Mouse (Mus musculus): Measurements from ENCODE around the gene Maml3. TPM values are rescaled to one million over a fixed set of nuclear protein-coding genes. Genes with fewer than 3 reads are reported as not detected.
A peak's percentile ranks its signal among the peaks of the same experiment; 100 is the strongest.

Maml3 gene
- polyA plus RNA-seq, 1 experiment from 2014 or later, result 8.0 TPM

DNA sequence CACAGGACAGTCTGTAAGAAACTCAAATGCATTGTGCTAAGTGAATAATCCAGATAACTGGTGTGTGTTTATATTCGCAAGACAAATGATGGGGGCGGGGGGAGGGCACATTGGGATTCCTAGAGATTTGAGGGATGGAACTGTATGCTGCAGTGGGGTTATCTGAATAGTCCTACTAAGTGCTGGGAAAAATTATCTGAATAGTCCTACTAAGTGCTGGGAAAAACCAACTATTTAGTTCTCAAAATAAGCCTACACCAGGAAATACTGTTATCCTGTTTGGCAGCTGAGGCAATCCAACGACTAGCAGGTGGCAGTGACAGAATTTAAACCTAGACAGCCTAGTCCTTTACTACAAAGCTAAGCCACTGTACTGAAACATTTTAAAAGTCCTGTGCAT lies 62.2 kb downstream of the Maml3 start:
- H3K4me1 ChIP-seq (replicated peaks; ENCODE audit: control insufficient read depth, insufficient read depth, low read length), result peaks cover 45% of the 10 kb centered on the region
- no peak overlapping the region for H3K9ac ChIP-seq
- ATAC-seq (ENCODE audit: low FRiP score) (no peak), DNase-seq (ENCODE audit: low spot score) (no peak)
- H3K27me3 ChIP-seq (ENCODE audit: control insufficient read depth, insufficient read depth, low read length), result no peaks in the 10 kb centered on the region
- no peak overlapping the region for H3K4me3 ChIP-seq (replicated peaks; ENCODE audit: low read length)
- H3K27ac ChIP-seq, result no peak overlapping the region
- H3K36me3 ChIP-seq (replicated peaks; ENCODE audit: control insufficient read depth, insufficient read depth), result no peaks in the 10 kb centered on the region
- H3K4me2 ChIP-seq (replicated peaks), result no peak overlapping the region
- H3K9me3 ChIP-seq (ENCODE audit: control insufficient read depth, low read length), result no peaks in the 10 kb centered on the region
- WGBS, result 90% methylated on average over 3 of the region's 3 CpGs

GRCm38 (mm10) chr3:52039958-52040357 lies 64.9 kb downstream of the Maml3 start:
- Histone ChIP-seq H3K27me3 (ENCODE audit: control insufficient read depth, insufficient read depth, low read length) (no peaks in the 10 kb centered on the region), H3K4me2 (replicated peaks) (no peak overlapping the region), H3K4me1 (replicated peaks; ENCODE audit: control insufficient read depth, insufficient read depth, low read length) (peaks cover 17% of the 10 kb centered on the region), H3K4me3 (replicated peaks; ENCODE audit: low read length) (no peak overlapping the region), H3K36me3 (replicated peaks; ENCODE audit: control insufficient read depth, insufficient read depth) (no peaks in the 10 kb centered on the region), H3K9me3 (ENCODE audit: control insufficient read depth, low read length) (no peaks in the 10 kb centered on the region), H3K27ac (no peak overlapping the region), H3K9ac (no peak overlapping the region)
- no peak for ATAC-seq (ENCODE audit: low FRiP score)
- DNase-seq (ENCODE audit: low spot score), result no peak
- WGBS, result 90% methylated on average over 7 of the region's 7 CpGs

DNA sequence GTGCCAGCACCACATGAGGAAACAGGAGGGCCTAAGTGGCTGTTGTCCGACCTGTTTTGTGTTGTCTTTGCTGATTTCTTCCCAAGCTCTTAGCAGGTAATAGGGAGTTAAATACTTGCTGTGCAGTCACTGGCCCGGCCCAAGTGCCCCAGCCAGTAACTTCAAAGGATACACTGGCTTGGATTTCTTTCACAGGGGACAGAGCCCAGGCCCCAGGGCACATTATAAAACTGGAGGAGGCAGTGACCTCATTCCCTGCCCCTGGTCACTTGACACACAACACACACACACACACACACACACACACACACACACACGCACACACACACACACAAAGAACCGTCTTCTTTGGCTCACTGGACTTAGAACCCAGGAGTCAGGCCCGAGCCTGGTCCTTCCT lies 67.6 kb downstream of the Maml3 start:
- H3K27ac ChIP-seq, result no peak overlapping the region
- WGBS, result 76% methylated on average over 5 of the region's 5 CpGs
- H3K9me3 ChIP-seq (ENCODE audit: control insufficient read depth, low read length), result no peaks in the 10 kb centered on the region
- no peaks in the 10 kb centered on the region for H3K4me1 ChIP-seq (replicated peaks; ENCODE audit: control insufficient read depth, insufficient read depth, low read length)
- DNase-seq (ENCODE audit: low spot score) (no peak), ATAC-seq (ENCODE audit: low FRiP score) (no peak)
- no peaks in the 10 kb centered on the region for H3K27me3 ChIP-seq (ENCODE audit: control insufficient read depth, insufficient read depth, low read length)
- no peak overlapping the region for H3K9ac ChIP-seq
- no peaks in the 10 kb centered on the region for H3K36me3 ChIP-seq (replicated peaks; ENCODE audit: control insufficient read depth, insufficient read depth)
- H3K4me3 ChIP-seq (replicated peaks; ENCODE audit: low read length), result no peak overlapping the region
- no peak overlapping the region for H3K4me2 ChIP-seq (replicated peaks)

DNA sequence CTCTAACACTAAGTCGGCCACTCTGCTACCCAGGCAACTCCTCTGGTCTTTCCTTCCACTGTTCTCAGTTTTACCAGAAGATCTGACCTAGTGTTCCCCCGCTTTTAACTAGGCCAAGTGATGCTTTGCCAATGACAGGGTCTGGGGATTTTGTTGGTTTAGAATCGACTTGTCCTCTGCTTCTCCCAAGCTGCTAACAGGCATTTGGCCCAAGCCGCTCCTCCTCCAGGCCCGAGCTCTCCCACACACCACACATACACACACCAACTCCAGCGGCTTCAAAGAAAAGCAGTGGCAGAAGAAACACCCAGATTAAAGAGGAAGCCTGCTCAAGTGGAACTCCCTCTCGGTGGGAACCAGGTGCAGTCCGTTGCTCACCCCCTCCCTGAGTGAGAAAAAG lies 69.5 kb downstream of the Maml3 start:
- Histone ChIP-seq H3K9ac (no peak overlapping the region), H3K36me3 (replicated peaks; ENCODE audit: control insufficient read depth, insufficient read depth) (no peaks in the 10 kb centered on the region), H3K9me3 (ENCODE audit: control insufficient read depth, low read length) (no peaks in the 10 kb centered on the region), H3K27me3 (ENCODE audit: control insufficient read depth, insufficient read depth, low read length) (no peaks in the 10 kb centered on the region), H3K4me2 (replicated peaks) (no peak overlapping the region), H3K27ac (no peak overlapping the region), H3K4me3 (replicated peaks; ENCODE audit: low read length) (no peak overlapping the region), H3K4me1 (replicated peaks; ENCODE audit: control insufficient read depth, insufficient read depth, low read length) (peaks cover 4% of the 10 kb centered on the region; the same call in 1 of the 2 replicates)
- DNase-seq (ENCODE audit: low spot score) (no peak), ATAC-seq (ENCODE audit: low FRiP score) (no peak)
- 45% methylated on average over 8 of the region's 8 CpGs for WGBS

GRCm38 (mm10) chr3:52033857-52034588 lies 70.9 kb downstream of the Maml3 start:
- 40% methylated on average over 14 of the region's 14 CpGs for WGBS
- H3K27ac ChIP-seq, result 0 out of 2 replicates have a peak overlapping the region, but pooled peaks have one; percentile 9

DNA sequence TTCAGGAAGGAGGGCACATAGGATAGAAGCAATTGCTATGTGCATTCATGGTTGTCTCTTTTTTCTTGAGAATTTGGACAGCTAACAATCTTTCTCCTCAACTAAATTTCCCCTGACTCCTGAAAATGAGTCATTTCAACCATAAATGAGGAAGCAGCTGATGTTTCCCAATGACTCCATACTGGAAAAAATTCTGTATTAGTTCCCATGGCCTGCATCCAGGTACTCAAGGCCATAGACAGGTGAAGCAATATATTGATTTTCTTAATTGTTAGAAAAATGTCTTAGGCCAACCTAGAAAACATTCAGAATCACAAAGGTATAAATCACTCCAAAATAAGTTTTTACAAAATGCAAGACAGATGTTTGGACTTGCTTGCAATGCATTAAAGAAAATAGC lies 73.5 kb downstream of the Maml3 start:
- Histone ChIP-seq H3K9ac (no peak overlapping the region), H3K4me3 (replicated peaks; ENCODE audit: low read length) (no peak overlapping the region), H3K36me3 (replicated peaks; ENCODE audit: control insufficient read depth, insufficient read depth) (no peaks in the 10 kb centered on the region), H3K27ac (no peak overlapping the region), H3K4me2 (replicated peaks) (no peak overlapping the region), H3K4me1 (replicated peaks; ENCODE audit: control insufficient read depth, insufficient read depth, low read length) (peaks cover 8% of the 10 kb centered on the region; the same call in 1 of the 2 replicates), H3K27me3 (ENCODE audit: control insufficient read depth, insufficient read depth, low read length) (no peaks in the 10 kb centered on the region), H3K9me3 (ENCODE audit: control insufficient read depth, low read length) (no peaks in the 10 kb centered on the region)
- DNase-seq (ENCODE audit: low spot score), result no peak
- no peak for ATAC-seq (ENCODE audit: low FRiP score)

More at GRCm38 (mm10) chr3:52033857-52034588, 70.9 kb downstream of the Maml3 start:
- no peaks in the 10 kb centered on the region for H3K36me3 ChIP-seq (replicated peaks; ENCODE audit: control insufficient read depth, insufficient read depth)
- no peak overlapping the region for H3K4me2 ChIP-seq (replicated peaks)
- no peaks in the 10 kb centered on the region for H3K27me3 ChIP-seq (ENCODE audit: control insufficient read depth, insufficient read depth, low read length)
- H3K4me1 ChIP-seq (replicated peaks; ENCODE audit: control insufficient read depth, insufficient read depth, low read length), result peaks cover 8% of the 10 kb centered on the region; the same call in 1 of the 2 replicates
- no peak overlapping the region for H3K4me3 ChIP-seq (replicated peaks; ENCODE audit: low read length)
- H3K9ac ChIP-seq, result no peak overlapping the region
- H3K9me3 ChIP-seq (ENCODE audit: control insufficient read depth, low read length), result no peaks in the 10 kb centered on the region
- ATAC-seq (ENCODE audit: low FRiP score), result no peak
- no peak for DNase-seq (ENCODE audit: low spot score)

DNA sequence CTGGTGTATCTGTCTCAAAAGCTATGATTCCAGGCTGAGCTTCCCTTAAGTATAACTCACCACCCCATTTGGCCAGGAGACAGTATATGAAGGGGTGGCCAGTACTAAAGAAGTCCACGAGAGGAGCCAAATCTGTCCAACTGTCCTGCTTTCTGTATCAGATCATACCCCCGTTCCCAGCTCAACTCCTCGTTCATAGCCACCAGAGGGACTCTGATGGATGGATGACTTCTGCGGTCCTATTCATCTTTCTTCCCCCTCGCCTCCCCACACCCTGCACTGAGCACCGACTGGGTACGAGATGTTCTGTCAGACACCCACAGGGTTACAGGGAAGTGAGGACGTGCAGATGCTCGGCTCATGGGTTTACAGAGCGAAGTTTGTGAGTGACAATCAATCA lies 74.8 kb downstream of the Maml3 start:
- Histone ChIP-seq H3K4me3 (replicated peaks; ENCODE audit: low read length) (no peak overlapping the region), H3K27ac (peak overlapping the region; percentile 34; the same call in 1 of the 2 replicates), H3K9me3 (ENCODE audit: control insufficient read depth, low read length) (no peaks in the 10 kb centered on the region), H3K4me2 (replicated peaks) (peak overlapping the region; percentile 7), H3K36me3 (replicated peaks; ENCODE audit: control insufficient read depth, insufficient read depth) (no peaks in the 10 kb centered on the region), H3K9ac (no peak overlapping the region), H3K27me3 (ENCODE audit: control insufficient read depth, insufficient read depth, low read length) (no peaks in the 10 kb centered on the region), H3K4me1 (replicated peaks; ENCODE audit: control insufficient read depth, insufficient read depth, low read length) (peaks cover 8% of the 10 kb centered on the region; the same call in 1 of the 2 replicates)
- ATAC-seq (ENCODE audit: low FRiP score) (no peak), DNase-seq (ENCODE audit: low spot score) (no peak)
- 46% methylated on average over 10 of the region's 10 CpGs for WGBS

GRCm38 (mm10) chr3:52029661-52030081 lies 75.2 kb downstream of the Maml3 start:
- Histone ChIP-seq H3K36me3 (replicated peaks; ENCODE audit: control insufficient read depth, insufficient read depth) (no peaks in the 10 kb centered on the region), H3K27me3 (ENCODE audit: control insufficient read depth, insufficient read depth, low read length) (no peaks in the 10 kb centered on the region), H3K4me1 (replicated peaks; ENCODE audit: control insufficient read depth, insufficient read depth, low read length) (peaks cover 8% of the 10 kb centered on the region; the same call in 1 of the 2 replicates), H3K9me3 (ENCODE audit: control insufficient read depth, low read length) (no peaks in the 10 kb centered on the region), H3K9ac (no peak overlapping the region), H3K27ac (peak overlapping the region; percentile 34; the same call in 1 of the 2 replicates), H3K4me2 (replicated peaks) (peak overlapping the region; percentile 7), H3K4me3 (replicated peaks; ENCODE audit: low read length) (no peak overlapping the region)
- ATAC-seq (ENCODE audit: low FRiP score), result no peak
- DNase-seq (ENCODE audit: low spot score), result no peak
- WGBS, result 42% methylated on average over 12 of the region's 12 CpGs

DNA sequence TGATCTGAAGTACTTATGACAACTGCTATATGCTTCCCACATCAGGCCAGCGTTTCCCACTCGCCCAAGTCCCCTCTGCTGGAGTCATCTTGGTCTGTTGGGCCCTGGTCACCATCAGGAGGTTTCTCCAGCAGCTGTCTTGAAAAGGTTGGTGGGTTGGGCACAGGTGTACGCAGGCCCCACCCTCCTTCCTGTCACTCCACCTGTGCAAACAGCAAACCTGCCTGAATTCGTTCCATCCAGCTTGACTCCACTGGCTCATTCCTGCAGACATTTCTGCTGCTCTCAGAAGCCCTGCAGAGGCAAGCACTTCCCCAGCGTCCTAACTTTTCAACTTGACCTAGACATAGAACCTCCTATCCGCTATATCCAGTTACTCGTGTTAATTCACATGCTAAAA lies 76.9 kb downstream of the Maml3 start:
- Histone ChIP-seq H3K27me3 (ENCODE audit: control insufficient read depth, insufficient read depth, low read length) (no peaks in the 10 kb centered on the region), H3K4me2 (replicated peaks) (no peak overlapping the region), H3K9me3 (ENCODE audit: control insufficient read depth, low read length) (no peaks in the 10 kb centered on the region), H3K4me1 (replicated peaks; ENCODE audit: control insufficient read depth, insufficient read depth, low read length) (peaks cover 8% of the 10 kb centered on the region; the same call in 1 of the 2 replicates), H3K36me3 (replicated peaks; ENCODE audit: control insufficient read depth, insufficient read depth) (no peaks in the 10 kb centered on the region), H3K27ac (no peak overlapping the region), H3K4me3 (replicated peaks; ENCODE audit: low read length) (no peak overlapping the region), H3K9ac (no peak overlapping the region)
- 64% methylated on average over 7 of the region's 7 CpGs for WGBS
- ATAC-seq (ENCODE audit: low FRiP score) (no peak), DNase-seq (ENCODE audit: low spot score) (no peak)
